Mouse (Mus musculus) adrenal gland, postnatal 14 days (tissue): Measurements from ENCODE around the gene Glod5. TPM values are rescaled to one million over a fixed set of nuclear protein-coding genes. Genes with fewer than 3 reads are reported as not detected.

ENCODE experiments used
- DNase-seq: peaks from one replicate; pipeline ENCODE4 v3.0.0; 2021; ENCODE audit warnings: mixed read lengths
- total RNA-seq: library from RNA; stranded (reverse); gene quantifications from 2 replicates; pipeline ENCODE4 v1.2.3, GENCODE M21; 2021

The Glod5 gene
- total RNA-seq, 1 experiment from 2014 or later = not detected

DNA sequence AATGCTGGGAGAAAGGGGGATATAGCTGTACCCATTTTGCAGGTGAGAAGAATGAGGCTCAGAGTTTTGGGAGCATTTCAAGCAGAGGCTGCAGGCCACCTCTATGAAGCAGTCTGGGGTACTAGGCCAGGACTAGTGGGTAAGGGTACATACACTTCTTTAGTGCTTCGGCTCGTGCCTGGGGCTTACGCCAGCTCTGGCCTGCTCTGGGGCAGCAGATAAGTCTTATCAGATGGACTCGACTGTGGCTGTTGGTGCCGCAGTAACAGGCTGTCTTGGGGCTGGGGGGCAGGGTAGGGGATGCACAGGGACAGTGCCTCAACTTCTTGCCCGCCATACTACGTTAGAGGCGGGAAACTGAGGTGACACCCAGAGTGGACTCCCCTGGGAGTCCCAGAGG is 50.1 kb downstream of the Glod5 start:
- DNase-seq = no peak

DNA sequence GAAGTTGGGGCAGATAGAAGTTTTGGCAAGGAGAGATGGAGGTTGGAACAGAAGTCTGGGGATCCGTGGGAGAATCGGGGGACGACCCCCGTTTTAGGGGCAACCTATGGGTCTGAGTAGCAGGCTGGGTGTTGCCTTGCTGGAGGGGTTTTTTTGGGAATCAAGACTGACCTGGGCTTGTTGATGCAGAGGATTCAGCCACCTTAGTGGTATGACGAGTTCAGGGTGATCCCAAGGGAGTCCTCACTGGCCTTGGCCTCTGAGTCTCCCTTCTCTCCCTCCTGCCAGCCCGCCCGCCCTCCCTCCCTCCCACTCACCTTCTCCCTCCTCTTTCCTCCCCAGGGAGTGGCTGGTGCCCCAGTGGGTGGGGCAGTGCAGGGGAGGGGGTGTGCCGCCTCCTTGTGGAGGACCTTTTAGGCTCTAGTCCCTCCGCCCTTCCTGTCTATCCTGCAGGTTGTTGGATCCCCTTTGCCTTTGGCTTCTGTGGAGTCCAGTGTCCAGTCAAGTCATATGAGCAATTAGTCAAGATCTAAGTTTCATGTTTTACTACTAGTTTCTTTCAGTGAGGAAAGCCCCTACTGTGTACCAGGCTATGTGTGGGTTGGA is 50.6 kb downstream of the Glod5 start:
- no peak for DNase-seq

DNA sequence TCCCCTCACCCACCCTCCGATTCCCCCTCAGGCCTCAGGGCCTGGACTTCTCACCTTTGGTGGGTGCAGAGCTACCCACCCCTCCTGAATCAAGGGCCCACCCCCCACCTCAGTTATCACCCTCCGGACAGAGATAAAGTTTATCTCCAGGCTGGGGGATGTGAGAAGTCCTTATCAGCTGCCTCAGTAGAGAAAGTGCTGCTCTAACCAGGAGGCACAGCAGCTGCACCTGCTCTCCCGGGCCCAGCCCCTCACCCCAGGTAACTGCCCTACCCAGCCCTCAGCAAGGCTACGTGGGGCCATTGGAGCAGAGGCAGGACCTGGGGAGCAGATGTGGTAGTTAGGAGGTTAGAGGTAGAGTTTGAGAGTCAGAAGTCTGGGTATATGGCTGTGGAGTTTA is 52.1 kb downstream of the Glod5 start:
- DNase-seq = no peak

DNA sequence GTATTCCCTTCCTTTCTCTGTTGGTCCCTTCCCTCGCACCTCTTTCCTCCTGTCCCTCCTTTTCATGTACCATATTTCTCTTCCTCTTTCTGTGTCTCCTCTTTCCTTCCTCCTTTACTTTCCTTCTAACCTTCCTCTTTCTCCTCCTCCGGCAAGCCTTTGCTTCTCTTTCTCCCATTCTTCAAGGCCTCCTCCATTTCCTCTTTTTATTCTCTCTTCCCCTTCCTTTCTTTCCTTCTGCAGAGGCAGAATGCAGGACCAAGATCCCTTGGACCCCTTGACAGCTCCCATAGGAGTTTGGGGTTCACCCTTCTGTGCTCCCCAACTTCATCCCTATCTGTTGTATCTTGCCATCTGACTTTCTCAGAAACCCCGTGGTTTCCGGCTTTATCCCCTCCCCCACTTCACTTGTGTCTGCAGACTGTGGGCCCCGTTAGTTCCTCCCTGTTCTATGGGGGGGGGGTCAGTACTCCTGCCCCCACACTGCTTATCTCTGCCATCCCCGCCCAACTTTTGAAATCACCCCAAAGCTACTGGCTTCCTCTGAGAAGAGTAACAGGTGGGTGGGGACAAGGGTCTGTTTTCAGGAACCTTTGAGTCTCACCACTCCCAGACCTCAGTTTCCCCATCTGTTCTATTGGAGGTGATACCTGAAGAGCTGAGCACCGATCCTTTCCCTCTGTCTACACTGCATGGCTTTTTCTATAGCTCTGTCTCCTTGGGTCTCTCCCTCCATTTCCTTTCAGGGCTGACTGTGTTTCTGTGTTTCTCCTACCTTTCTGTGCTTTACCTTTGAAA is 54.3 kb downstream of the Glod5 start:
- DNase-seq = no peak

DNA sequence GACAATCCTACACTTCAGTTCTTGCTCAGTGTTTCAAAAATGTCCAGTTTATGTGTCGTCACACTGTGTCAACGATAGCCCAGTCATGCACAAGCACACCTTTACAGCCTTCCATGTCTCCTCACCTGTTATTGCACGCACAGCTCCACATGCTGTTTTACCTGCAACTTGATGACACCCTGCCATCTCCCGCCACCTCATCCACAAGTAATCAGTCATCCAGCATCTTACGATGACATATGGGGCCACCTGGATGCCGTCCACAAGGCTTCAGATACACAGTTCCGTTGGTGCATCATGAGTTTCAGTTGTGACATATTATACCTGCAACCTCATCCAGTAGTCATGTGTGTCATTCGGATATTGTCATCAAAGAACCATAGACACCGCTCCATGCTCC is 59.4 kb downstream of the Glod5 start:
- no peak for DNase-seq

Other genes with a start within 250 kb of the Glod5 start
- 49.0 and 56.4 TPM in 2 replicates for gene Gripap1, start 228.7 kb downstream of the Glod5 start, total RNA-seq
- 0.93 and 1.3 TPM in 2 replicates for gene Kcnd1, start 196.2 kb downstream of the Glod5 start, total RNA-seq
- gene Otud5, start 177.1 kb downstream of the Glod5 start, total RNA-seq = 62.4 and 64.8 TPM in 2 replicates
- gene Pim2, start 140.2 kb downstream of the Glod5 start, total RNA-seq = 7.4 and 9.8 TPM in 2 replicates
- 33.4 and 38.0 TPM in 2 replicates for gene Slc35a2, start 134.5 kb downstream of the Glod5 start, total RNA-seq
- 94.6 and 98.0 TPM in 2 replicates for gene Pqbp1, start 119.2 kb downstream of the Glod5 start, total RNA-seq
- gene Timm17b, start 119.1 kb downstream of the Glod5 start, total RNA-seq = 83.5 and 99.8 TPM in 2 replicates
- gene Gm10491, start 110.7 kb downstream of the Glod5 start, total RNA-seq = not detected in 2 replicates
- not detected in 2 replicates for gene Gm10490, start 109.0 kb downstream of the Glod5 start, total RNA-seq
- 40.3 and 50.2 TPM in 2 replicates for gene Pcsk1n, start 98.7 kb downstream of the Glod5 start, total RNA-seq
- not detected in 2 replicates for gene Eras, start 89.9 kb downstream of the Glod5 start, total RNA-seq
- 18.1 and 18.2 TPM in 2 replicates for gene Hdac6, start 70.6 kb downstream of the Glod5 start, total RNA-seq
- 0.38 and 2.5 TPM in 2 replicates for gene Gata1, start 40.4 kb downstream of the Glod5 start, total RNA-seq
- gene Suv39h1, start 56.3 kb upstream of the Glod5 start, total RNA-seq = 16.7 and 17.5 TPM in 2 replicates
- gene Was, start 72.0 kb upstream of the Glod5 start, total RNA-seq = 1.9 and 6.8 TPM in 2 replicates
- gene Wdr13, start 114.4 kb upstream of the Glod5 start, total RNA-seq = 51.0 and 54.3 TPM in 2 replicates
- 192 and 276 TPM in 2 replicates for gene Rbm3, start 127.4 kb upstream of the Glod5 start, total RNA-seq
- 8.0 and 11.0 TPM in 2 replicates for gene Tbc1d25, start 157.7 kb upstream of the Glod5 start, total RNA-seq
- 46.2 and 62.0 TPM in 2 replicates for gene Ebp, start 175.0 kb upstream of the Glod5 start, total RNA-seq
- gene Porcn, start 188.0 kb upstream of the Glod5 start, total RNA-seq = 6.4 and 7.3 TPM in 2 replicates
- gene Ftsj1, start 233.9 kb upstream of the Glod5 start, total RNA-seq = 24.7 and 25.3 TPM in 2 replicates